Mouse (Mus musculus) E14TG2a.4 (cell line): ENCODE measurements around the gene Mapk14.

Experiments
- CTCF ChIP-seq: conservative IDR thresholded peaks from 2 replicates; pipeline ENCODE4 v1.5.1; 2014; ENCODE audit warnings: low read length
- NANOG ChIP-seq: IDR thresholded peaks from 2 replicates; pipeline ENCODE4 v1.6.1; 2014; ENCODE audit warnings: borderline replicate concordance, low read length, mixed read lengths

- TF ChIP-seq CTCF, result no peak
- TF ChIP-seq NANOG, result no peak
Observed at GRCm38 (mm10) chr17:28736486-28736885, 45.4 kb downstream of the Mapk14 start.
